Mouse (Mus musculus) v-Abl transformed pro-B cells (cell line): Measurements from ENCODE around the gene Bloc1s6.

Experiments
- in situ Hi-C, 2 experiments: fragments of 400-800 bp; cut with MboI; formaldehyde crosslinking; loops; one replicate each; pipeline ENCODE4 v1.15.1; 2025; ENCODE audit not compliant: unreplicated experiment in 2 of 2

Bloc1s6 gene

DNA sequence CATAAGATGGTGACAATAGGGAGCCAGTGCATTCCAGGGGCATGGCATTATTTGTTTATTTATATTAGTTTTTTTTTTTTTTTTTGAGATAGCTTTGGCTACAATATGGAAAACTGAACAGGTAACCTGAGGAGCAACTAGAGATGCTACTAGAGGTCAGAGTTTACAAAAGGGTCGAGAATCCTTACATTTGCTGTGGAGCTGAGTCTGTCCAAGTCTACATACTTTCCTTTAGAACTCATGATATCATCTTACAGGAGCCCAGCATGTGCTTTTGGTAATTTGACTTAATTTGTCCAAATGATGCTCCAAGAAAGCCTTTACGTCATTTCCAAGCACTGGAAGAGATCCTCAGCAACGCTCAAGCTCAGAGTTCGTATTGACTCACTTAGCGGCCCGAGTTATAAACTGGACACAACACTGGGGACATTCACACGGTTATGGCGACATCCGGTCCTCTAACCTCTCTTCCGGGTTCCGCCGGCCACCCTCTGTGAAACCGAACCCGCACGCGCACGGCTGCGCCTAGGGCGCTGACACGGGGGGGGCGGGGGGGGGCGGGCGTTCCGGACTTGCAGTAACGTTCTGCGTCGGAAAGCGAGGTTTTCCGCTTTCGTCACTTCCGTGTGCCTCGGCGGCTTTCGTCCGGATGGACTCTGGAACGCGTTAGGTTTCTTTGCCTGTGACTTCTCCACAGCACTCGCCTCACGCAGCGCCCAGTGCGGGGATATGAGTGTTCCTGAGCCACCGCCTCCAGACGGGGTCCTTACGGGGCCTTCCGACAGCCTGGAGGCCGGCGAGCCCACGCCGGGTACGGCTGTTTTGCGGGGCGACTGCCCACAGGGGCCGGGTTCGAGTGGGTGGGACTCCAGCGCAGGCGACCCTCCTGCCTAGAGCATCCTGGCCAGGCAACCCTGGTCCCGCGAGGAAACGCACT is at the start of gene Bloc1s6:
Gene Bloc1s6, plus strand, starts transcription at position 610 of the 937 bp plus-strand sequence.
- in situ Hi-C loops, result loop anchor here in 1 of 2 experiments (5.0 kb wide), 1 partner anchor 61 kb away; no protein-coding TSS in a partner anchor

GRCm38 (mm10) chr2:122697526-122697925 is 40.8 kb upstream of the Bloc1s6 start:
- in situ Hi-C loops, result no loop called here

DNA sequence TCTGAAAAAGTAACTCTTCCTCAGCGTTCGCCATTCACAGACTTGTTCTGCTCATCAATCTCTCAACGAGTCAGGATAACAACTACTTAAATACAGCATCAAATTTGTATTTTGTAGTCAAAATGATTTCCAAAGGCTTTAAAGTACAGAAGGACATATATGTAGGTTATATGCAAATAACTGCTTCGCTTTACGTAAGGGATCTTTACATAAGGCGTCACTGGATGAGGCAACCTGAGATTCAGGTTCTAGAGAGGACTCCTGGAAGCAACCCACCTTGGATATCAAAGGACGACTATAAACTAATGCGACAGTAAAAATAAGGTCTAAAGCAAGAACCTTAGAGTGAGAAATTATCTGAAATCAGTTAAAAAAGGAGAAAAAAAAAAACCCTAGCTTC is 37.3 kb upstream of the Bloc1s6 start:
- in situ Hi-C loops, result no loop called here

- in situ Hi-C loops, result no loop called here
Observed at GRCm38 (mm10) chr2:122701871-122702180, 36.5 kb upstream of the Bloc1s6 start.

DNA sequence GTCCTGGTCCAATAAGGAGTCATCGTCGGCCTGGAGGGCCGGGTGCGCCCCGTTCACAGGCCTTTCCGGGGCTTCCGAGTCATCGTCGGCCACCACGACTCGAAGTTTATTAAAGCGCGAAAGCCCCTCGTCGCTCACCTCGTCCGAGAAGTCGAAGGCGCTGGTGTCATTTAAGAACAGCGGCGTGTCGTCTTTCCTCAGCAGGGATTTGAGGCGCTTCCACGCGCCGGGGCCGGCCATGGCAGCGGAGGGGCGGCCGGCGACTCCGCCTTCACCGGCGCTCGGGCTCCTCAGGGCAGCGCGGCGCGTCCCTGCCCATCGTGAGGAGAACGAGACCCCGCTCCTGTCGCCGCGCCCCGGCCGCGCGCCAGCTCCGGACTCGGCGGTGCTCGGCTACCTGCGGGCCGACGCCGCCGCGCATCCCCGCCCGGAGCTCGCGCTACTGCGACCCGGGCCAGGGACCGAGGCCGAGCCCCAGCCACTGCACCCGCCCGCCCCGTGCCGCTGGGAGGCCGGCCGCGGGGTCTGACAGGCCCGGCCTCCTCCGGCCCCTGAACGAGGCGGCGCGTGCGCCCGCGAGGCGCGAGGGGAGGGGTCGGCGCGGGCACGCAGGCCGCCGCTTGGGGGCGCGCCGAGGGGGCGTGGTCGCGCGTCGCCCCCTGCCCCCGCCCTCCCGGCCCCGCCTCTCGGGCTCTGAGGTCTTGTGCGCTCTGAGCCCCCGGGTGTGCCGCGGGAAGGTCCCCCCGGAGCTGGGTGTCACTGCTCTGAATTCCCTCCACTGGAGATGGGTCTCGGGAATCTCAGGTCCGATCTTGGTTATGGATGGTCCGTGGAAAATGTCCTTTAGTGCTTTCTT is 35.9 kb upstream of the Bloc1s6 start, which contains the start of gene Slc30a4:
Gene Slc30a4, minus strand, starts transcription at position 483 of the 856 bp plus-strand sequence.
- in situ Hi-C loops, result no loop called here

DNA sequence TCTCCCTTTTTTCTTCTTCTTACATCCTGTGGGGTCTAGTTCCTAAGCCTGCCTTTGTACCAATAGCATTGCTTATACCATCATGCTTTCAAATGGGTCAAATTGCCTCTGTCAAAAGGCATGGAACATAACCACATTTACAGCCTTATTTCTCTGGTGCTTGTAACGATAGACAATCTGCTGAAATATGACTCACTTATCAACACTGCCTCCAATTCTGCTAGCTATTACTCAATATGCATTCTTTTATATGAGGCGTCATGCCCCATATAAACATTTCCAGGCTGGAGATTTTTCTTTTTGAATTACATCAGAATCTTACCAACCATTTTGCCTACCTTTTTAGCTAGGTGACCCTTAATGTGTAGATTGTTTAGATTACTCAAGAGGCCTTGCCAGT is 33.7 kb upstream of the Bloc1s6 start:
- in situ Hi-C loops, result no loop called here

DNA sequence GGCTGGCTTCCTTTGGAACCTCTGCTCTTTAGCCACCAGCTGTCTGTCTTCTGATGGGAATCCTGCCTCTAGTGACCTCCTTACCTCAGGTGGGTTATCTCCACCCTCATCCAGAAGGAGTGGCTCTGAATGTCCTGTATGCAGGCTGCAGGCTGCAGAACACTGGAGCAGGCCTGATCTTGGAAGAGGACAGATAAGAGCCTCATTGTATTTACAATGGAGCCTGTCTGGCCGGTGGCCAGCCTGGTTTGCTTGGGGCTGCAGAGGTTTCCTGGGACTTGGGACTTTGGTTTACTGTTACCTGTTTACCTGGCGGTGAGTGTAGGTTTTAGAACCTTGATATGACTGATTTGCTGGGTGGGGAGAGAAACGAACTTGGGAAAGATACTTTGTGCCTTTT is 30.2 kb upstream of the Bloc1s6 start:
- in situ Hi-C loops, result no loop called here

- in situ Hi-C loops, result no loop called here
Observed at GRCm38 (mm10) chr2:122709156-122709555, 29.1 kb upstream of the Bloc1s6 start.

DNA sequence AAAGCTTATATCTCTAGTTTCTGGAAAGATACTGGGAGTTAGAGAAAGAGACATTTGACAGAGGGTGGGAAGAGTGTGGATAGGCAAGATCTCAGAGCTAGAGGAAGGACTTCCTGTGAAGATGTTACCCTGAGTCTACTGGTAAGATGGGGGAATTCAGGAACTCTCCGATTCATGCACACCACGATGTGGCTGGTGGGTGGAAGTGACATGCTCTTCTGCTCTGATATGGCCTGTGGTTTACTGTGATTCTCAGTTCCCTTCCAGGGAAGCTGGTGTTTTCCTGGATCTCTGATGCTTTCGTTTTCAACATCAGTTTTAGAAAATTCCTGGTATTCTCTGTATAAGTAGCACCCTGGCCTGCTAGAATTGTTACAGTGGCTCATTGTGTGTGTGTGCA is 26.4 kb upstream of the Bloc1s6 start:
- in situ Hi-C loops, result no loop called here

- in situ Hi-C loops, result no loop called here
Observed at GRCm38 (mm10) chr2:122712848-122713247, 25.5 kb upstream of the Bloc1s6 start.

- in situ Hi-C loops, result no loop called here
Observed at GRCm38 (mm10) chr2:122715148-122715692, 23.1 kb upstream of the Bloc1s6 start.

GRCm38 (mm10) chr2:122716301-122716842 is 21.9 kb upstream of the Bloc1s6 start:
- in situ Hi-C loops, result no loop called here

GRCm38 (mm10) chr2:122719232-122719631 is 19.1 kb upstream of the Bloc1s6 start:
- in situ Hi-C loops, result no loop called here

GRCm38 (mm10) chr2:122720564-122720963 is 17.7 kb upstream of the Bloc1s6 start:
- in situ Hi-C loops, result no loop called here

DNA sequence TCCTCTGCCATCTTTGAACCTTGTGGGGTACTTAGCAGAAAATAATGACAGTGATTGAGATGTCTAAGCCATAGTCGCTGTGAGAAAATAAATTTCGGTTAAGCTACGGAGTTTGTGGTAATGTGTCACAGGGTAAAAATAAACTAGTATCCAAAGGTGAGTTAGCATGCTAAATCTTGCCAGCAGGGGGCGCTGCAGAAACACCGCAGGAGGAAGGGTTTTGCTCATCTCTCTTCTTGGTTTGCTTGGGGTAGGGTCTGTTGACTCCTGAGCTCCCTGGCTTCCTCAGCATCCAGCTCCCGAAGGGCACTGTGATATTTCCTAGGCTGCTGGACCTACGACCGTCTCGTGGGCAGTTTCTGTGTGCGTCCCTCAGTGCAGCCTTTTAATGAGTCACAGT is 12.7 kb upstream of the Bloc1s6 start:
- in situ Hi-C loops, result no loop called here

DNA sequence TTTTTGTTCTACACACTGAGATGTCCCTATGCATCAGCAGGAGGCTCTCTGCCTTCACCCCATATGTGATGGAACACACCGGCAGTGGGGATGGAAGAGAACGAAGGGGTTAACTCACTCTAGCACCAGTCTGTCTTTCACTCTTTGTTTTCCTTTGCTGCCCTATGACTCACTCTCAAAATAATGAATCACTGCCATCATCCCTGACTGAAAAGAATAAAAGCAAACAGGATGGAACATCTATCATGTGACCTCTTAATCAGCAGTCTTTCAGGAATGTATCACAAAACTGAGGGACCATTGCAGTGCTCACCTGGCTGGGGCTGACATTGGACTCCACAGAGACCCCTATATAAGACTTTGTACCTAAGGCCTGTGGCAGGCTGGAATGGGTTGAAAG is 6.8 kb upstream of the Bloc1s6 start:
- in situ Hi-C loops, result no loop called here

GRCm38 (mm10) chr2:122739023-122739422 is 720 bp downstream of the Bloc1s6 start:
- in situ Hi-C loops, result loop anchor here in 1 of 2 experiments (5.0 kb wide), 1 partner anchor 62 kb away; no protein-coding TSS in a partner anchor

DNA sequence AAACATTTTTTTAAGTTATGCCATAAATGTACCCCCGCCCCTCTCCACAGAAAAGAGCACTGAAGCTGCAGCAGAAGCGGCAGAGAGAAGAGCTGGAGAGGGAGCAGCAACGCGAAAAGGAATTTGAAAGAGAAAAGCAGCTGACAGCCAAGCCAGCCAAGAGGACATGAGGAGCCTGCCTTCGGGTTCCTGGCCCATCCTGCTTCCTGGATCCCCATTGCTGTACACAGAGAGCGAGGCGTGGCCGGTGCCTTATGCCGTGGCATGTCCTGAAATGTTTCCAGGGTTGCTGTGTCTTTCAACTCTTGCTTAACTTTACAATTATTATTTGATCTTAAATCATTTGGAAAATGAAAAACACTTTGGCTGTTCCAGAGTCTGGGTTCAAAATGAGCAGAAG is 8.2 kb downstream of the Bloc1s6 start:
- in situ Hi-C loops, result loop anchor here in 1 of 2 experiments (10.0 kb wide), 1 partner anchor 72 kb away; no protein-coding TSS in a partner anchor

- in situ Hi-C loops, result loop anchor here (5.0 to 25.0 kb wide), 5 partner anchors 119 to 567 kb away; partner anchors contain the start of genes AA467197 (in 2 of the 2), Patl2 (in 1 of the 2) and Terb2 (in 1 of the 2)
Observed at GRCm38 (mm10) chr2:122753739-122754343, 15.5 kb downstream of the Bloc1s6 start.

- in situ Hi-C loops, result loop anchor here (5.0 to 25.0 kb wide), 5 partner anchors 125 to 572 kb away; partner anchors contain the start of genes AA467197 (in 2 of the 2), Patl2 (in 1 of the 2) and Terb2 (in 1 of the 2)
Observed at GRCm38 (mm10) chr2:122759791-122760190, 21.5 kb downstream of the Bloc1s6 start.
